Mouse (Mus musculus): Measurements from ENCODE around the gene Hist1h2bb. TPM values are rescaled to one million over a fixed set of nuclear protein-coding genes. Genes with fewer than 3 reads are reported as not detected.

The Hist1h2bb gene
- polyA plus RNA-seq, 1 experiment = 160 TPM

DNA sequence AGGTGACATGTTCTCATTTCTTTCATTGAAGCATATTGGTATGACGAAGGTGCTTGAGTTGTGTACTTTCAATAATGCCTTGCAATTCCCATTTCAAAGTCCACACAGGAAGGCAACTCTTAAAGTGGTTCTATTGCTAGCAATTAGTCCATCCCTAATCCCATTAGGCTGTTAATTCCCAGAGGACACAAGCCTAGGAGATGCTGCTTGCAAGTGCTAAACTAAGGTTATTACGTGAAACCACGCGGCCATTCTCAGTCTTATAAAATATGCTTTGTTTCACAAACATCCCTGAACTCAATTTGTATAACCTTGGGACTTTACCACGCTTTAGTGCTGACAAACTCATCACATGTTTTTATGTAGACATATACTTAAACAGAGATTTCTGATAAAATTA, 9.4 kb upstream of the Hist1h2bb start:
- H3K27ac ChIP-seq (ENCODE audit: control insufficient read depth, insufficient read depth, low read length) = no peak overlapping the region
- 98% methylated on average over 5 of the region's 5 CpGs for WGBS
- DNase-seq = no peak

DNA sequence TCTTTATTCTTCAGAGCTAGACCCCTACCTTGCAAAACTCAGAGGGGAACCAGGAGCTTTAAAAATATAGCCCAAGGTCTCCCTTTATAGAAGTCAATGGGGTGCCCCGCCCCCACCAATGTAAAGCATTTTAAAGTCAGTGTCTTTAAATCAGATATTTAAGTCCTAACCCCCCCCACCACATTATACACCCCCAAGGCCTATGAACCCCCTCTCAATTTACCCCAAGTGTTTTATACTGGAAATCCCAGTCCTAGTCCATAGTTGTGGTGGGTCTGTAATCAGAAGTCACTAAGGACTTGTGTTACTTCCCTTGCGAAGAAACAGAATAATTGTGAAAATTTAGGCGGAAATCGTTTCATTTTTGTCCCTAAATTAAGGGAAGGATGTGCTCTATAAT, 8.5 kb upstream of the Hist1h2bb start:
- H3K4me1 ChIP-seq (replicated peaks; ENCODE audit: control insufficient read depth, insufficient read depth, low read length) = no peaks in the 10 kb centered on the region
- no peaks in the 10 kb centered on the region for H3K27me3 ChIP-seq (ENCODE audit: control insufficient read depth, insufficient read depth, low read length)
- H3K4me3 ChIP-seq (ENCODE audit: control insufficient read depth, insufficient read depth, low read length) = no peak overlapping the region
- no peak for TF ChIP-seq POLR2A (IDR thresholded peaks at IDR 0.05; ENCODE audit: control insufficient read depth, extremely low read depth, insufficient read depth, low read length, poor library complexity)
- peak overlapping the region; percentile 71; the same call in 1 of the 2 replicates for H3K27ac ChIP-seq (ENCODE audit: control insufficient read depth, insufficient read depth, low read length)
- 27% methylated on average over 4 of the region's 4 CpGs for WGBS
- no peaks in the 10 kb centered on the region for H3K36me3 ChIP-seq (ENCODE audit: control insufficient read depth, insufficient read depth, low read length)
- peak; percentile 40 for DNase-seq

More for the DNA sequence above, 9.4 kb upstream of the Hist1h2bb start:
- TF ChIP-seq CTCF (IDR thresholded peaks at IDR 0.05; ENCODE audit: borderline replicate concordance, control insufficient read depth, extremely low read depth, insufficient read depth, low read length, poor library complexity) (no peak), POLR2A (IDR thresholded peaks at IDR 0.05; ENCODE audit: control insufficient read depth, extremely low read depth, insufficient read depth, low read length, poor library complexity) (no peak)
- Histone ChIP-seq H3K4me3 (ENCODE audit: control insufficient read depth, insufficient read depth, low read length) (no peak overlapping the region), H3K4me1 (replicated peaks; ENCODE audit: control insufficient read depth, insufficient read depth, low read length) (no peaks in the 10 kb centered on the region), H3K36me3 (ENCODE audit: control insufficient read depth, insufficient read depth, low read length) (no peaks in the 10 kb centered on the region), H3K27me3 (ENCODE audit: control insufficient read depth, insufficient read depth, low read length) (no peaks in the 10 kb centered on the region)

DNA sequence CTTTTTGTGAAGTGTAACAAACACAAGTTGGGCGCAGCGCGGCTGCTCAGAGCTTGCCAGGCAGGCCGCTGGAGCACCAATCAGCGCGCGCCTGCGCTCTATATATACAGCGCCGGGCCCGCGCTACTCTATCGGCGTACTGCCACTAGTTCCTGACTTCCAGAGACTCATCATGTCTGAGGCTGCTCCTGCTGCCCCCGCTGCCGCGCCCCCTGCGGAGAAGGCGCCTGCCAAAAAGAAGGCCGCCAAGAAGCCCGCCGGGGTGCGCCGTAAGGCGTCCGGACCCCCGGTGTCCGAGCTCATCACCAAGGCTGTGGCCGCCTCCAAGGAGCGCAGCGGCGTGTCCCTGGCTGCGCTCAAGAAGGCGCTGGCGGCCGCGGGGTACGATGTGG, 7.9 kb upstream of the Hist1h2bb start, which contains the start of gene Hist1h1c:
Hist1h1c (plus strand) TSS at position 132 of the 392 bp plus-strand sequence.
- H3K27me3 ChIP-seq (ENCODE audit: control insufficient read depth, insufficient read depth, low read length) = no peaks in the 10 kb centered on the region
- H3K27ac ChIP-seq (ENCODE audit: control insufficient read depth, insufficient read depth, low read length) = peak within 1 kb of the TSS; percentile 99
- no peaks in the 10 kb centered on the region for H3K36me3 ChIP-seq (ENCODE audit: control insufficient read depth, insufficient read depth, low read length)
- TF ChIP-seq CTCF (IDR thresholded peaks at IDR 0.05; ENCODE audit: borderline replicate concordance, control insufficient read depth, extremely low read depth, insufficient read depth, low read length, poor library complexity) (peak; percentile 61; the same call in 1 of the 2 replicates), POLR2A (IDR thresholded peaks at IDR 0.05; ENCODE audit: control insufficient read depth, extremely low read depth, insufficient read depth, low read length, poor library complexity) (peak; percentile 99)
- H3K4me3 ChIP-seq (ENCODE audit: control insufficient read depth, insufficient read depth, low read length) = peak within 1 kb of the TSS; percentile 85
- DNase-seq = peak; percentile 94
- no peaks in the 10 kb centered on the region for H3K4me1 ChIP-seq (replicated peaks; ENCODE audit: control insufficient read depth, insufficient read depth, low read length)
- under 1% methylated on average over 38 of the region's 38 CpGs for WGBS

DNA sequence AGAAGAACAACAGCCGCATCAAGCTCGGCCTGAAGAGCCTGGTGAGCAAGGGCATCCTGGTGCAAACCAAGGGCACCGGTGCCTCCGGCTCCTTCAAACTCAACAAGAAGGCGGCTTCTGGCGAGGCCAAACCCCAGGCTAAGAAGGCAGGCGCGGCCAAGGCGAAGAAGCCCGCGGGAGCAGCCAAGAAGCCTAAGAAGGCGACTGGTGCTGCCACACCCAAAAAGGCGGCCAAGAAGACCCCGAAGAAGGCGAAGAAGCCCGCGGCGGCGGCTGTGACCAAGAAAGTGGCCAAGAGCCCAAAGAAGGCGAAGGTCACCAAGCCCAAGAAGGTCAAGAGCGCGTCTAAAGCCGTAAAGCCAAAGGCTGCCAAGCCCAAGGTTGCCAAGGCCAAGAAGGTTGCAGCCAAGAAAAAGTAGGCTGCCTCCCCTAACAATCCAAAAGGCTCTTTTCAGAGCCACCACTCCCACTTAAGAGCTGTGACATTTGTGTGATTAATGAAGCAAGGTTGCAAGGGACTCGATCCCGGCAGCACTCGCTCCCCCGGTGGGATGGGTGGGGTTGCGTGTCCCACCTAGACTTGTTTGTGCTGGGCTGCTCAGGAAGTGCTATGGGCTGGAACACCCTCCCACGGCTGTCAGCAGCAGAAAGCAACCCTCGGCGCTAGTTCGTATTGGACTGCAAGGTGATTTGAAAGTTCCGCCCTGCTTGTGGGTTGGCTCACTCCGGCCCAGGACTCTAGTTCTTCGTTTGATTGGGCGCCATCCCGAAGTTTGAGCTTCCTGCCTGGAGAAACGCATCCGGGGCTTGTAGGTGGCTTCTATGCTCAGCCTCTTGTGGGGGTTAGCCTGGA, 7.2 kb upstream of the Hist1h2bb start:
- Histone ChIP-seq H3K36me3 (ENCODE audit: control insufficient read depth, insufficient read depth, low read length) (no peaks in the 10 kb centered on the region), H3K4me3 (ENCODE audit: control insufficient read depth, insufficient read depth, low read length) (peak overlapping the region; percentile 85), H3K27ac (ENCODE audit: control insufficient read depth, insufficient read depth, low read length) (peak overlapping the region; percentile 99), H3K4me1 (replicated peaks; ENCODE audit: control insufficient read depth, insufficient read depth, low read length) (no peaks in the 10 kb centered on the region), H3K27me3 (ENCODE audit: control insufficient read depth, insufficient read depth, low read length) (no peaks in the 10 kb centered on the region)
- TF ChIP-seq CTCF (IDR thresholded peaks at IDR 0.05; ENCODE audit: borderline replicate concordance, control insufficient read depth, extremely low read depth, insufficient read depth, low read length, poor library complexity) (no peak), POLR2A (IDR thresholded peaks at IDR 0.05; ENCODE audit: control insufficient read depth, extremely low read depth, insufficient read depth, low read length, poor library complexity) (peak; percentile 81)
- under 1% methylated on average over 39 of the region's 39 CpGs for WGBS
- DNase-seq = peak; percentile 86

DNA sequence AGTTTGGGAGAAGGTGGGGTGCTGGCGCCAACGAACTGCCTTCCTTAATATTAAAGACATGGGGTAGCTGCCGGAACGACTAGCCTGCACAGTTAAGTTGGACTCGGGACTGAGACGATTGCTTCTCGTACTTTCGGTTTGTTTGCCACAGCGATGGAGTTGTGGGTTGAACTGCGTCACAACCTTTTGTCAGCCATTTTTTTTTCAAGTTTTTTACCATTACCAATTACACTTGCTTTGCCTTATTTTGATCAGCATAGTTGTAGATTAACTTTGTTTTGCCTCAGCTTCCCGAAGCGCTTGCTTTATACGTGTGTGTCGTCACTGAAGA, 6.6 kb upstream of the Hist1h2bb start:
- Histone ChIP-seq H3K27me3 (ENCODE audit: control insufficient read depth, insufficient read depth, low read length) (no peaks in the 10 kb centered on the region), H3K27ac (ENCODE audit: control insufficient read depth, insufficient read depth, low read length) (peak overlapping the region; percentile 99), H3K4me1 (replicated peaks; ENCODE audit: control insufficient read depth, insufficient read depth, low read length) (peaks cover under 1% of the 10 kb centered on the region), H3K4me3 (ENCODE audit: control insufficient read depth, insufficient read depth, low read length) (peak overlapping the region; percentile 85), H3K36me3 (ENCODE audit: control insufficient read depth, insufficient read depth, low read length) (no peaks in the 10 kb centered on the region)
- WGBS = under 1% methylated on average over 14 of the region's 14 CpGs
- DNase-seq = no peak
- TF ChIP-seq POLR2A (IDR thresholded peaks at IDR 0.05; ENCODE audit: control insufficient read depth, extremely low read depth, insufficient read depth, low read length, poor library complexity) = no peak
- TF ChIP-seq CTCF (IDR thresholded peaks at IDR 0.05; ENCODE audit: borderline replicate concordance, control insufficient read depth, extremely low read depth, insufficient read depth, low read length, poor library complexity) = no peak

DNA sequence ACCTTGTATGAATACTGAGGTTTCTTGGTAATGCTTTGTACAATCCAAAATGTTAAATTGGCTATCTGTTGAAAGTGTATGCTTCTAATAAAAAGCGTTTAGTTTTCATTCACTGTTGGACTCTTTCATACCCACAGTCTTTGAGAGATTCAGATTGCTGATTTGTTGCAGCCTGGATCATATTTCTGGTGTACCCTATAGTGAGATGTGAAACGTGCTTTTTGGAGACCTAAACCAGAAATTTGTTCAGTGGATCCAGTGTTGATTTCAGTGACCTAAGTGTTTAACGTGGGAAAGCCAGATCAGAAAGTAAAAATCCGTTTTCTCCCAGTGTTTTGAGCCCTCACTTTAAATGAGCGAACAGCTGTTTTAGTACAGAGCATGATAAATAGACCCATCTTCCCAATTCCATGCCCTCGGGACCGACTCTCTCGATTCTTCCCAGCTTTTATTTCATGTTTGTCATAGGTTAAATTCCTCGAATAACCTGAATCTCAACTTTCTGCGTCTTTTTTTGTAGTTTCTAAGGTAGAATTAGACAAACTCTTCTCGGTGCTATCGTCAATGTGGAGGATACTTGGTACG, 6.2 kb upstream of the Hist1h2bb start:
- Histone ChIP-seq H3K4me3 (ENCODE audit: control insufficient read depth, insufficient read depth, low read length) (no peak overlapping the region), H3K36me3 (ENCODE audit: control insufficient read depth, insufficient read depth, low read length) (no peaks in the 10 kb centered on the region), H3K27me3 (ENCODE audit: control insufficient read depth, insufficient read depth, low read length) (no peaks in the 10 kb centered on the region), H3K27ac (ENCODE audit: control insufficient read depth, insufficient read depth, low read length) (peak overlapping the region; percentile 99), H3K4me1 (replicated peaks; ENCODE audit: control insufficient read depth, insufficient read depth, low read length) (peaks cover 2% of the 10 kb centered on the region)
- 32% methylated on average over 13 of the region's 13 CpGs for WGBS
- TF ChIP-seq POLR2A (IDR thresholded peaks at IDR 0.05; ENCODE audit: control insufficient read depth, extremely low read depth, insufficient read depth, low read length, poor library complexity) (no peak), CTCF (IDR thresholded peaks at IDR 0.05; ENCODE audit: borderline replicate concordance, control insufficient read depth, extremely low read depth, insufficient read depth, low read length, poor library complexity) (no peak)
- DNase-seq = no peak
